Mouse (Mus musculus) thymus, adult 2 months (tissue): Measurements from ENCODE around the gene Kdelr2.

Experiments used
- CTCF ChIP-seq: fragments of 200-500 bp; IDR thresholded peaks from 2 replicates; pipeline ENCODE4 v1.5.1; 2012; ENCODE audit warnings: mild to moderate bottlenecking, control low read depth, low read length, moderate library complexity, borderline replicate concordance; ENCODE audit not compliant: control insufficient read depth, poor library complexity, insufficient read depth; ENCODE audit errors: extremely low read depth
- POLR2A ChIP-seq: fragments of 200-500 bp; IDR thresholded peaks from 2 replicates; pipeline ENCODE4 v1.6.1; 2012; ENCODE audit warnings: mild to moderate bottlenecking, low read length, control low read depth, moderate library complexity; ENCODE audit not compliant: control insufficient read depth, poor library complexity, insufficient read depth; ENCODE audit errors: extremely low read depth

GRCm38 (mm10) chr5:143401556-143401955 is 2.1 kb upstream of the Kdelr2 start:
- TF ChIP-seq CTCF: no peak
- TF ChIP-seq POLR2A: no peak
